Mouse (Mus musculus) neural tube, embryonic 11.5 days (tissue): ENCODE measurements around the gene Hoxd10. TPM values are rescaled to one million over a fixed set of nuclear protein-coding genes. Genes with fewer than 3 reads are reported as not detected.

Experiments
- ATAC-seq: fragments of 200-750 bp; cut with Nextera tagmentation; 2 replicates; pipeline ENCODE4 v1.8.0; 2017; ENCODE audit warnings: moderate number of reproducible peaks, mild to moderate bottlenecking, moderate TSS enrichment, moderate library complexity; ENCODE audit not compliant: insufficient read depth, low FRiP score, low TSS enrichment
- DNase-seq: peaks from one replicate; pipeline ENCODE4 v3.0.0-alpha.2; 2015; ENCODE audit warnings: low spot score
- H3K27ac ChIP-seq: fragments of 300-500 bp; sonication (generic); 2 replicates; pipeline ENCODE4 v1.5.1; 2014; ENCODE audit warnings: low read depth, mild to moderate bottlenecking, low read length
- H3K27me3 ChIP-seq: fragments of 300-500 bp; sonication (generic); 2 replicates; pipeline ENCODE4 v1.6.1; 2014; ENCODE audit warnings: mild to moderate bottlenecking, low read length, mixed read lengths; ENCODE audit not compliant: control insufficient read depth, insufficient read depth
- H3K36me3 ChIP-seq: fragments of 300-500 bp; sonication (generic); 2 replicates; pipeline ENCODE4 v1.6.1; 2014; ENCODE audit warnings: mild to moderate bottlenecking, low read length, moderate library complexity, mixed read lengths; ENCODE audit not compliant: control insufficient read depth, insufficient read depth
- H3K4me1 ChIP-seq: fragments of 300-500 bp; sonication (generic); 2 replicates; pipeline ENCODE4 v1.6.1; 2014; ENCODE audit warnings: low read length, mixed read lengths; ENCODE audit not compliant: control insufficient read depth, insufficient read depth
- H3K4me2 ChIP-seq: fragments of 300-500 bp; sonication (generic); 2 replicates; pipeline ENCODE4 v1.6.1; 2014; ENCODE audit warnings: low read depth, mild to moderate bottlenecking, moderate library complexity
- H3K4me3 ChIP-seq: fragments of 300-500 bp; sonication (generic); 2 replicates; pipeline ENCODE4 v1.5.1; 2014; ENCODE audit warnings: low read depth, low read length
- H3K9ac ChIP-seq: fragments of 300-500 bp; sonication (generic); 2 replicates; pipeline ENCODE4 v1.6.1; 2014; ENCODE audit warnings: mild to moderate bottlenecking, low read length
- H3K9me3 ChIP-seq: fragments of 300-500 bp; sonication (generic); 2 replicates; pipeline ENCODE4 v1.6.1; 2016; ENCODE audit warnings: low read length; ENCODE audit not compliant: control insufficient read depth
- WGBS: fragments of 180-500 bp; shearing (Covaris S2); extraction: QIAGEN DNeasy Blood & Tissue Kit; methylation state at CpG from one replicate; pipeline ENCODE4 v1.1.7; 2014; 5-methylcytosine and 5-hydroxymethylcytosine counted together
- polyA plus RNA-seq: library from polyadenylated mRNA; unstranded; fragments of >200 nt; fragmentation: Nextera tagmentation; extraction: Ambion mirVana; gene quantifications from 2 replicates; pipeline ENCODE4 v1.2.1, GENCODE M21; 2014

The Hoxd10 gene
- polyA plus RNA-seq, 1 experiment from 2014 or later: 29.3 TPM

DNA sequence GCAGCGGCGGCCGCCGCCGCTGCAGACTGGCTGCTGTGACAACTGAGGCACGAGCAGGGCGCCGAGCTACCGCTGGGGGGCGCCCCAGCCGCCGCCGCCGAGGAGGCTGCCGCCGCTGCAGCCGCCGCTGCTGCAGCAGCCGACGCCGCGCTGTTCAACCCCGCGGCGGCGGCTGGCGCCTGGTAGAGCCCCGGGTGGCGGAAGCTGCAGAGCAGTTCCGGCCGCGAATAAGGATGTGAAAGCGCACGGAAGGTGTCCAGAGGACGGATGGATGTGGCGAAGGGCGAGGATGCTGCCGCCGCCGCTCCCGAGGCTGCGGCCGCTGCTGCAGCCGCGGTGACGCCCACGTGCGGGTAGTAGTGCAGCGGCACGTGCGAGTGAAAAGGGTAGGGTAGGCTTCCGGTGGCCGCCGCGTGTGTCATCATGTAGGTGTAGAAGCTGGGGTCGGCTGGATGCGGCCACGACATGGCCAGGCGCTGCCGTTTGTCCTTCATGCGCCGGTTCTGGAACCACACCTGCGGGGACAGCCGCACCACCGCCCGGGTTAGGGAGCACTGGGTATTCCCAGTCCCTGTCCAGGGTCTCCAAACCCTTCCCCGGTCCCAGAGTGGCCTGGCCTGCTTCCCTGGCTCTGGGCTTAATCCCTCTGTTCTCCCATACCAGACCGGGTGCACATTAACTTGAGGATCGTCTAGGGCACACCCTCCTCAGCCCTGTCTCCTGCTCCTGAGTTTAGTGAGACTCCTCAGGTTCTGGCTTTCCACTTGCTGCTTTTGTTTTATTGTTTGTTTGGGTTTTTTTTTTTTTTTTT lies 35.7 kb upstream of the Hoxd10 start:
- H3K36me3 ChIP-seq: no peaks in the 10 kb centered on the region
- peak; percentile 73 for DNase-seq
- WGBS: 0% methylated on average over 57 of the region's 69 CpGs
- H3K4me2 ChIP-seq: peak overlapping the region; percentile 49
- H3K4me1 ChIP-seq: 0 out of 2 replicates have a peak, but pooled peaks cover 5% of the 10 kb centered on the region
- peak overlapping the region; percentile 28 for H3K4me3 ChIP-seq
- no peaks in the 10 kb centered on the region for H3K9me3 ChIP-seq
- H3K27ac ChIP-seq: no peak overlapping the region
- peaks cover 89% of the 10 kb centered on the region for H3K27me3 ChIP-seq
- H3K9ac ChIP-seq: no peak overlapping the region; the same call in 1 of the 2 replicates
- no peak for ATAC-seq

DNA sequence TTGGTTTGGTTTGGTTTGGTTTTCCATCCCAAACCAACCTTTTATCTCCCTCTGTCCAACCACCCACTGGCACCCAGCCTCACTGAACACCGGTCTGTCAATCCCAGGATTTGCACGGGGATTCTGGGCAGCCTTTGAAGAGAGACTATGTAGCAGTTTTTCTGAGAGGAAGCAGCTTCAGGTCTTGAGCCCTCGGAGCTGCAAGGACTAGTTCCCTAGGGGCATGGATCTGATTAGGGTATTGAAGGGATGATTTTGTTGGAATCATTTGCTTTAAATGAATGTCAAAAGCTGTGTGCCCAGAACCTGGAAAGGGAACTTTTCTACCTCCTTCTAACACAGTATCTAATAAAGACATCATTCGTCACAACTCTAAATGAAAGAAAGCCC lies 35.1 kb upstream of the Hoxd10 start:
- 3% methylated on average over 4 of the region's 4 CpGs for WGBS
- H3K27ac ChIP-seq: no peak overlapping the region

DNA sequence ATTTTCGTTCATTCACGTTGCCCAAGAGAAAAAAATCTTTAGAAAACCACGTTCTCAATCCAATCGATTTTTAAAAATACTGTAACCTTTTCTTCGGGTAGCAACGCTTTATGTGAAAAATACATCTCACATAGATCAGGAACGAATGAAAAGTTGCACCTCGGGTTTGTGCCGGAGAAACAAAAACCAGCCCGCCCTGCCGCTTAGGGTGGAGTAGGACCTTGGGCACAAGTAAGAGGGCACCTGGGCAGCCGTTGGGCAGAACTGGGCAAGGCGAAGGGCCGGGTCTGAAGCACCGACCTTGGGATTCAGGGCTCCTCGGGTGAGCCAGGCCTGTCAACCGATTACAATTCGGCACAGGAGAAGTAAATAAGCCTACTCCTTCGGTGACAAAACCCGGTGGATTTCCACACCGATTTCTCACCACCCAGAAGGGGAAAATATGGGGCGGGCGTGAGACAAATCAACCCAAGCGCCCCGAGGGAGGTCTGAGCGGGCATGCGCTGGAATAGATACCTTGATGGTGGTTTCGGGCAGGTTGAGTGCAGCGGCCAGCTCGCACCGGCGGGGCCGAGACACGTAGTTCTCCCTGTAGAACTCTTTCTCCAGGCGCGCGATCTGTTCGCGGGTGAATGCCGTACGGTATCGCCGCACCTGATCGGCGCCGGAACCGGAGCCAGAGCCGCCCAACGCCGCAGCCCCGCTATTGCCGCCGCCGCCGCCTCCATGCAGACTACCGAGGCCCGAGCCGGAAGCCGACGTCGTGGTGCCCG lies 34.3 kb upstream of the Hoxd10 start:
- 0 out of 2 replicates have a peak, but pooled peaks cover 5% of the 10 kb centered on the region for H3K4me1 ChIP-seq
- no peaks in the 10 kb centered on the region for H3K36me3 ChIP-seq
- H3K27me3 ChIP-seq: peaks cover 89% of the 10 kb centered on the region
- no peak overlapping the region for H3K27ac ChIP-seq
- no peak for ATAC-seq
- 2% methylated on average over 62 of the region's 62 CpGs for WGBS
- no peaks in the 10 kb centered on the region for H3K9me3 ChIP-seq
- no peak overlapping the region for H3K9ac ChIP-seq
- H3K4me3 ChIP-seq: peak overlapping the region; percentile 24
- 0 out of 2 replicates have a peak overlapping the region, but pooled peaks have one; percentile 20 for H3K4me2 ChIP-seq
- peak; percentile 60 for DNase-seq

More for the DNA sequence above, 35.1 kb upstream of the Hoxd10 start:
- H3K9me3 ChIP-seq: no peaks in the 10 kb centered on the region
- peaks cover 89% of the 10 kb centered on the region for H3K27me3 ChIP-seq
- H3K4me3 ChIP-seq: peak overlapping the region; percentile 28; the same call in 1 of the 2 replicates
- no peak overlapping the region for H3K4me2 ChIP-seq
- ATAC-seq (no peak), DNase-seq (peak; percentile 31)
- 0 out of 2 replicates have a peak, but pooled peaks cover 5% of the 10 kb centered on the region for H3K4me1 ChIP-seq
- H3K9ac ChIP-seq: no peak overlapping the region
- H3K36me3 ChIP-seq: no peaks in the 10 kb centered on the region

DNA sequence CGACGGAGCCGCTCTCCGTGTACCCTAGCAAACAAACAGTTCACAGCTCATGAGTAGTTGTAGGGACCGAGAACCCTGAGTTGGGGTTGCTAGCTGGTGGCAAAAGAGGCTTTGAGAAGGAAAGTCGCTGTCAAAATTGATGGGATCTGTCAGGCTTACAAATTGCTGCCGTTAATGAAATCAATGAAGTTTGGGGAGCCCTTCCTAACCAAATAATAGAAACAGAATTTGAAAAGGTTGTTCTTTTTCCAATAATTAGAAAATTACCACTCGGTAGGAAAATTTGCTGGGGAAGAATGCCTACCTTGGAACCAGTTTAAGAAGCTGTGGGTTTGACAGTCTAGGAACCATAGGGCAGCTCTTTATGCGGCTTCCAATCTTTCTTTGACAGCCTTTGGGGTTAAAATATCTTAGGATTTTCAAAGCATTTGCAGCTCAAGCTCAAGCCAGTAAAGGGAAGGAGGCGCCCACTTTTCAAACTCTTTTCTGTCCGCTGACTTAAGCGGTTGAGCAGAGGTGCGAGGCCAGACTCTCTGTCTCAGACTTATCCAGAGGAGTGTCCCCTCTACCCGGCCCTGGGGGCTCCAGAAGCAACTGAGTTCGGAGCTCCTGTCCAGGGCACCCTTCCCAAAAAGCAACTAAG lies 33.6 kb upstream of the Hoxd10 start:
- peaks cover 94% of the 10 kb centered on the region for H3K27me3 ChIP-seq
- no peaks in the 10 kb centered on the region for H3K36me3 ChIP-seq
- 0 out of 2 replicates have a peak, but pooled peaks cover 5% of the 10 kb centered on the region for H3K4me1 ChIP-seq
- ATAC-seq (no peak), DNase-seq (no peak)
- H3K4me2 ChIP-seq: no peak overlapping the region
- H3K27ac ChIP-seq: peak overlapping the region; percentile 44; the same call in 1 of the 2 replicates
- H3K9me3 ChIP-seq: no peaks in the 10 kb centered on the region
- H3K9ac ChIP-seq: peak overlapping the region; percentile 23; the same call in 1 of the 2 replicates
- under 1% methylated on average over 15 of the region's 15 CpGs for WGBS
- H3K4me3 ChIP-seq: peak overlapping the region; percentile 24

DNA sequence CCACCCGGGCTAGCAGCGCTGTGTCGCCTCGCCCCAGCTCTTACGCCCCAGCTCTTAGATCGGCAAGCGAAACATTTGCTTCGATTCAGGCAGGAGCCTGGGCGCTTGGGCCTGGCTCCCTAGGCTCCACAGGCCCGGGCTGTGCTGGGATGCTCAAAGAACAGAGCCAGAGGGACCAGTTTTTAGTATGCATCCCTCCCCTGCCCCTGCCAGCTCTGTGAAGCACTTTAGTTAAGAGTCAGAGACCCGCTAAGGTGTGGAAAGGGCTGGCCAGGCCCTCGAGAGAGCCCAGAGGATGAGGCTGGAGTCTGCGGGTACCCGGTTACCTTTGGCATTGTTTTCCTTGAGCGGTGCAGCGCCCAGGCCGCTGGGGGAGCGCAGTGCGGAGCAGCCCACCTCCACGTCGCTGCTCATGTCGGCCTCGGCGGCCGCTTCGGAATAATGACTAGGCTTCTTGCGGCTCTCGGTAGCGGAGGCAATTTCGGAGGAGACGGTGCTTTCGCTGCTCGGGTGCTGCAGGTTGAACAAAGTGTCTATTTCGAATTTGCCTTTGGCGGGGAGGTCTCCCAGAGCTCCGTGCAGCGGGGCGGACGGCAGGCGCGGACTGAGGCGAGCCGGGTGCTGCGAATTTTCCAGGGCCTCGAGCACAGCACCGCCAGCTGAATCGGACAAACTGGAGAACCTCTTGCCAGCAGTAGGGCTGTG lies 32.9 kb upstream of the Hoxd10 start:
- H3K4me3 ChIP-seq: peak overlapping the region; percentile 18
- H3K9ac ChIP-seq: peak overlapping the region; percentile 23
- no peaks in the 10 kb centered on the region for H3K9me3 ChIP-seq
- ATAC-seq (no peak), DNase-seq (peak; percentile 69)
- peak overlapping the region; percentile 12; the same call in 1 of the 2 replicates for H3K4me2 ChIP-seq
- WGBS: under 1% methylated on average over 47 of the region's 47 CpGs
- 0 out of 2 replicates have a peak, but pooled peaks cover 5% of the 10 kb centered on the region for H3K4me1 ChIP-seq
- peaks cover 98% of the 10 kb centered on the region for H3K27me3 ChIP-seq
- H3K36me3 ChIP-seq: no peaks in the 10 kb centered on the region
- peak overlapping the region; percentile 44; the same call in 1 of the 2 replicates for H3K27ac ChIP-seq

DNA sequence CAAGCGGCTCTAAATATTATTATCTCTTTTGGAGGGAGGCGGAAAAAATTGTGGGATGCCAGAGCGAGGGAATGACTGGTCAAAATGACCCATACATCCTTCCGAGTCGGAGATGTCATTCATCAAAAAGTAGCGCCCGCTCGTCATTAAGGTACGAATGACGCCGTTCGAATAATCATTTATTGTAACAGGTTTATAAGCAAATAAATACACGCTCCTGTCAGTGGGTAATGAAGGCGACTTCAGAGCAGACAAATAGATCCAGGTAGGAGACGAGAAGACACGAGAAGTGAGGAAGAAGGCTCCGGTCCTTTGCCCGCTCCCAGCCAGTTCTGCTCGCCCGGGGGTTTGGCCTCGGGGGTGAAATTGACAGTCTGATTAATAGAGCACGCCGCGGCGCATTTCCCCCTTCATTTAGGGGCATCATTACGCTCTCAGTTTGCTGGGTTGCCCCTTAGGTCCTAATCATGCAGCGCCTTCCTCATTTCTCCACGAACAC lies 32.2 kb upstream of the Hoxd10 start, which contains the start of gene Evx2:
TSS of gene Evx2 (minus strand) at position 51 of the 499 bp plus-strand sequence.
- peak within 1 kb of the TSS; percentile 12; the same call in 1 of the 2 replicates for H3K4me2 ChIP-seq
- WGBS: under 1% methylated on average over 28 of the region's 28 CpGs
- H3K36me3 ChIP-seq: no peaks in the 10 kb centered on the region
- DNase-seq (peak; percentile 67), ATAC-seq (no peak)
- 0 out of 2 replicates have a peak, but pooled peaks cover 5% of the 10 kb centered on the region for H3K4me1 ChIP-seq
- peak within 1 kb of the TSS; percentile 18 for H3K4me3 ChIP-seq
- no peaks in the 10 kb centered on the region for H3K9me3 ChIP-seq
- H3K27me3 ChIP-seq: peaks cover 98% of the 10 kb centered on the region
- peak within 1 kb of the TSS; percentile 23 for H3K9ac ChIP-seq
- H3K27ac ChIP-seq: peak within 1 kb of the TSS; percentile 44; the same call in 1 of the 2 replicates

DNA sequence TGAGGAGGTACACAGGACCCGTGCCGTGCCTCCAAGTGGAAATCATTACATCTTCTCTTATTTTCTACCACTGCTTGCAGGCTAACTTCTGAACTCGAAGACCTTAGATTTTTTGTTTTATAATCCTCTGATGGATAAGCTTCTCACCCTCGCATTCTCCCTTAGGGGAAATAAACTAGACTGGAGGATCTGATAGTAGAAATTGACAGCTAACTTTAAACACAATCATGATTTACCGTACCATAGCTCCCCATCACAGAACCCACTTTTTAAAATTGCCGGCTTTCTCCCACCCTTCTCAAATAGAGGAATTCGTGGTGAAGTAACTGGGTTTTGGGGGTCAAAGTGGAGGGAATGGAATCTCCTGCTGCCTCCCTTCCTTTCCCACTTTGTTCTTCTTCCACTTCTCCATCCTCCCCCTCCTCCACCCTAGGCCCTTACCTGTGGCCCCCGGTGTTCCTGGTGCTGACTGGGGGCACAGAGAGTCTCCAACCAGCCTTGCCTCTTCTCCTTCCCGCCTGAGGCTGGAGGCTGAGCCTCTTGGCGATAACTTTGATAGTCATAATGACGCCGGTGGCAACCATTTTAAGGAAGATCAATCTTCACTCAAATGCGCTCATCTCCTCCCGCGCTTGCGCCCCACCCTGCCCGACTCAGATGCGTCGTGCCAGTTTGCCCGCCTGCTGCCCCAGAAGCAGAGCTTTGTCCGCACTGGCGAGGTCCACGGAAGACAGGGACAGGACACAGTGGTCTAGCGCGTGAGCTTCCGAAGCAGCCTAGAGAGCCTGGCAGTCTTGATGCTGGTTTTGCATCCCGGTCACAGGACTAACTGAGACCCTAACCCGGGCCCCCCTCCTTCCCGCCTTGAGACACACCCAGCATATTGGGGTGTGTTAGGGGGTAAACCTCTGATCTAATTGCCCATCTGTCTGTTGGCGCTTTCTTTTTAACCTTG lies 31.0 kb upstream of the Hoxd10 start:
- ATAC-seq: no peak
- DNase-seq: peak; percentile 31
- H3K4me3 ChIP-seq: no peak overlapping the region
- H3K27ac ChIP-seq: no peak overlapping the region
- no peak overlapping the region for H3K4me2 ChIP-seq
- peaks cover 97% of the 10 kb centered on the region for H3K27me3 ChIP-seq
- H3K9ac ChIP-seq: no peak overlapping the region
- no peaks in the 10 kb centered on the region for H3K9me3 ChIP-seq
- no peaks in the 10 kb centered on the region for H3K36me3 ChIP-seq
- WGBS: 2% methylated on average over 30 of the region's 30 CpGs
- 0 out of 2 replicates have a peak, but pooled peaks cover 4% of the 10 kb centered on the region for H3K4me1 ChIP-seq
